Mouse (Mus musculus) forebrain, embryonic 10.5 days (tissue): ENCODE results near the gene Opn5. TPM values are rescaled to one million over a fixed set of nuclear protein-coding genes. Genes with fewer than 3 reads are reported as not detected.

Experiments
- DNase-seq: peaks from one replicate; pipeline ENCODE4 v3.0.0-alpha.2; 2017; ENCODE audit warnings: low spot score; ENCODE audit errors: extremely low spot score
- H3K27ac ChIP-seq: fragments of 300-500 bp; sonication (generic); 2 replicates; pipeline ENCODE4 v1.5.1; 2016; ENCODE audit warnings: mild to moderate bottlenecking
- H3K27me3 ChIP-seq: fragments of 300-500 bp; sonication (generic); 2 replicates; pipeline ENCODE4 v1.6.1; 2016; ENCODE audit warnings: mild to moderate bottlenecking; ENCODE audit not compliant: poor library complexity, severe bottlenecking
- H3K36me3 ChIP-seq: fragments of 300-500 bp; sonication (generic); replicated peaks from 2 replicates; pipeline ENCODE4 v1.6.1; 2016; ENCODE audit warnings: mild to moderate bottlenecking, moderate library complexity
- H3K4me1 ChIP-seq: fragments of 300-500 bp; sonication (generic); 2 replicates; pipeline ENCODE4 v1.6.1; 2016
- H3K4me3 ChIP-seq: fragments of 300-500 bp; sonication (generic); 2 replicates; pipeline ENCODE4 v1.5.1; 2016; ENCODE audit warnings: mild to moderate bottlenecking, moderate library complexity
- H3K9me3 ChIP-seq: fragments of 300-500 bp; sonication (generic); 2 replicates; pipeline ENCODE4 v1.6.1; 2016; ENCODE audit warnings: mild to moderate bottlenecking, moderate library complexity
- WGBS: fragments of 180-500 bp; shearing (Covaris S2); methylation state at CpG from one replicate; pipeline ENCODE4 v1.1.7; 2016; 5-methylcytosine and 5-hydroxymethylcytosine counted together
- polyA plus RNA-seq: library from polyadenylated mRNA; unstranded; fragments of >200 nt; fragmentation: Nextera tagmentation; extraction: Ambion mirVana; gene quantifications from 2 replicates; pipeline ENCODE4 v1.2.1, GENCODE M21; 2016

Gene Opn5
- polyA plus RNA-seq, 1 experiment from 2014 or later: not detected

DNA sequence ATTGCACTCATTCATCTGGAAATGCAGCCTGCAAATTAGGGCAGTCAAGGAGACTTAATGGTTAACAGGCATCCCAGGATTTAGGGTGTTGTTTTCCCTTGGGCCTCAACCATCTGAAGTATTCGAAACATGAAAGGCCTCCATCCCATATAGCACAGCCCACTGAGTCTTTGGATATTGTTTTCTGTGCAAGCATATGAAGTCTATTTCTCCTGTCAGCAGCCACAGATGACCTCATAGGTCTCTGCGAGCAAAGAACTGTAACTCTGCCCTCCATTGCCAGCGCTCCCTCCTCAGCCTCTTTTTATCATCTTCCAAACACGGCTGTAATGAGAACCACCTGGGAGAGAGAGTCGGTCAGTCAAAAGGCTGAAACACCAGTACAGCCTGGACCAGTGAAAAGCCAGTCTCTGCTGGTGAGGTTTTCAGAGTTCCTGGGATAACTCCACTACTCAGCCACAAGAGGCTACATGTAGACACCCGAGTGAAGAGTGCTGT is 34.5 kb downstream of the Opn5 start:
- no peak overlapping the region for H3K4me3 ChIP-seq
- DNase-seq: peak; percentile 58
- peak overlapping the region; percentile 69 for H3K27ac ChIP-seq
- H3K9me3 ChIP-seq: no peaks in the 10 kb centered on the region
- no peaks in the 10 kb centered on the region for H3K27me3 ChIP-seq
- WGBS: 24% methylated on average over 6 of the region's 6 CpGs
- peaks cover 29% of the 10 kb centered on the region for H3K4me1 ChIP-seq
- H3K36me3 ChIP-seq: no peaks in the 10 kb centered on the region

DNA sequence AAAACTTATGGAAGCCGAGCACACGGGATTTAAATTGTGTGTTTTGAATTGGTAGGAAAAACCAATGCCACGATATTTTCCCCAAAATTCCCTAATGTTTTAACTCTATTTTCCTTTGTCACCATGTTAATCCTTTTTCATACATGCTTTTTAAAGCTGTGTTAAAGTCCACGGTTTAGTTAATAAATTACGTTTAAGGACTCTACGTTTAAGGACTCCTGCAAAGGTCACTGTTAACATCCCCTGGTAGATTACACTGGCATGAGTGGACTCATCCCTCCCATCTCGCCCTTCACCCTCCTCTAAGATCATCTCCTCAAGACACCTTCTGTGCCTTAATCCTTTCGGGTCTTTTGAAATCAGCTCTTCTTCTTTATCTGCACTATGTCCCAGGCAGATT is 37.4 kb downstream of the Opn5 start:
- no peaks in the 10 kb centered on the region for H3K27me3 ChIP-seq
- no peak overlapping the region for H3K27ac ChIP-seq
- peaks cover 29% of the 10 kb centered on the region for H3K4me1 ChIP-seq
- no peaks in the 10 kb centered on the region for H3K9me3 ChIP-seq
- DNase-seq: no peak
- 89% methylated on average over 8 of the region's 8 CpGs for WGBS
- no peaks in the 10 kb centered on the region for H3K36me3 ChIP-seq
- no peak overlapping the region for H3K4me3 ChIP-seq

DNA sequence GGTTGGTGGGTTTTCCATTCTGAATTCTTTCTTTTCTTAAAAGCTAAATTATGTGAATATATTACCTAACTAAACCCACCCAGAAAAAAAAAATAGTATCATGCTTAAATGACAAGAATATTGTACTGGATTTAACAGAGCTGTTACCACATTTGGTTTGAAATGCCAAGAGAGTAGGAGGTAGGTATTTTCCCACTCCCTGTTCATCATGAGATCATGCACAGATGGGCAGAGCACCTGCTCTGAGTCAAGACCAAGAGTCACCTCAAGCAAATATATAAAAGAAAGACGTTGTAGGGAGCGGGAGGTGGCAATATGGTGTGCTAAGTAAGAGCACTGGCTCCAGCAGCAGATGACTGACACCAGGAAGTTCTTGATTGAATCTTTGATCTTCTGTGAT is 61.6 kb downstream of the Opn5 start:
- 90% methylated on average over 2 of the region's 2 CpGs for WGBS
- Histone ChIP-seq H3K9me3 (no peaks in the 10 kb centered on the region), H3K27ac (no peak overlapping the region), H3K27me3 (no peaks in the 10 kb centered on the region), H3K36me3 (no peaks in the 10 kb centered on the region), H3K4me1 (no peaks in the 10 kb centered on the region), H3K4me3 (no peak overlapping the region)
- no peak for DNase-seq

DNA sequence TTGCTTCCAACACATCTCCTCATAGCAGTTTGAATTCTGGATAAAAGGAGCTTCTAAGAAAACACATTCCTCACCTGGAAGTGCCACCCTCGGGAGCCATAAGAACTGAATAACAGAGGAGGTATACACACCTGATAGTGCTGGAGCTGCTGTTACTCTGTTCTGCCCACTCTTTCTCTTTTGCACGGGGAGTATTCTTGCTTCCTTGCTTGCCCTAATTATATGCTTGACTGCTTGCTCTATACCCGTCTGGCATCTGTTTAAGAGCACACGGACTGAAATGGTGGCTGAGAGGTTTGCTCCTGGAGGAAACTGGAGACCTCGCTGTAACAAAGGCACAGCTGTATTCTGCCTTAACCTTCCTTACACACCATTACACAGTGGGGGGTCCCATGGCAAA is 81.0 kb downstream of the Opn5 start:
- DNase-seq: no peak
- WGBS: 29% methylated on average over 5 of the region's 5 CpGs
- H3K4me1 ChIP-seq: peaks cover 6% of the 10 kb centered on the region
- H3K9me3 ChIP-seq: no peaks in the 10 kb centered on the region
- no peak overlapping the region for H3K27ac ChIP-seq
- H3K27me3 ChIP-seq: no peaks in the 10 kb centered on the region
- H3K36me3 ChIP-seq: no peaks in the 10 kb centered on the region
- no peak overlapping the region for H3K4me3 ChIP-seq

DNA sequence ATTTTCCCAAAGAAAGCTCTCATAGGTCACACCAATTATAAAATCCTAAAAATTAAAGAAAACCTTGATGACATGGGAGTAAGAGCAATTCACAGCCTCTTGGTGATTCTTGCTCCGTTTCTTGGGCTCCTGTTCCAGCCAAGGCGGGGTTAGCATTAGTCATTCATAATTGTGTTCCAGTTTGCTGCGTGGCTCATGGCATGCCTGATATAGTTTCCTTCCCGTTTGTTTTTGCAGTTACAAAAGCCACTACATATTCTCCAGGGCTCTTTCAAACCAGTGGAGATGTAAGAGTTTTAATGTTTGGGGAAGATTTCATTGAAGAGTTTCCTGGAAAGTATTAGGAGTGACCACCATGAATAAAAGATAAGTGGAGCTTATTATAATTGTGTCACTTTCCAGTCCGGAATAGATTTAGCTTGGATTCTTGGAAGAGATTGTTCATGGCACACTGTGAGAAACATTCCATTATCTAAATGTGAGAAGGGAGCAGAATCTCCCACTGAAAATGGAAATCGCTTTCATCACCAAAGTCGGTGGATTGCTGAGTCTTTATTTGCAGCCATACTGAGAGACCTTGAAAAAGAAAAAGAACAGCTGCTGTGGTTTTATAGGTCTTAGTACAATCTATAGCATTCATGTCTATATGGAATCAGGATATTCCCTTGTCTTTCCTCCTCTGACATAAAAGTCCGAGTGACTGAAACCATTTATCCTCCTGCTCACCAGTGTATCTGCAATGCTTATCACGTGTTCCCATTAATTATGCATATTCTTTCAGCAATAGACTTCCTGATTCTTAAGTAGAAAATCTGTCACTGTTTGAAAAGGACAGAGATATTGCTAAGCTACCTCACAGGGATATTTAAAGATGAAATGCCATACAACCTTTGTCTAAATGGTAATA is 101.6 kb downstream of the Opn5 start:
- H3K27ac ChIP-seq: no peak overlapping the region
- 83% methylated on average over 9 of the region's 9 CpGs for WGBS

More for the DNA sequence above, 101.6 kb downstream of the Opn5 start:
- Histone ChIP-seq H3K27me3 (no peaks in the 10 kb centered on the region), H3K4me3 (no peak overlapping the region), H3K4me1 (no peaks in the 10 kb centered on the region), H3K36me3 (no peaks in the 10 kb centered on the region), H3K9me3 (no peaks in the 10 kb centered on the region)
- no peak for DNase-seq

Other genes starting within 250 kb of the Opn5 start
- 0.05 TPM in 1 of 2 replicates, not detected in the other for gene Adgrf4, start 80.9 kb upstream of the Opn5 start, polyA plus RNA-seq
- gene Adgrf2, start 130.8 kb upstream of the Opn5 start, polyA plus RNA-seq: 0.09 TPM in 1 of 2 replicates, not detected in the other